Mouse (Mus musculus) liver, adult 2 months (tissue): ENCODE measurements around the gene Il17c.

Source experiments
- CTCF ChIP-seq: fragments of 200-500 bp; IDR thresholded peaks from 2 replicates; pipeline ENCODE4 v1.5.1; 2011; ENCODE audit warnings: low read depth, low read length, control low read depth
- POLR2A ChIP-seq: fragments of 200-500 bp; IDR thresholded peaks from 2 replicates; pipeline ENCODE4 v1.6.1; 2011; ENCODE audit warnings: low read length, control low read depth; ENCODE audit not compliant: insufficient read depth; ENCODE audit errors: extremely low read depth

GRCm38 (mm10) chr8:122423659-122424058, 1.8 kb downstream of the Il17c start:
- TF ChIP-seq POLR2A = no peak
- no peak for TF ChIP-seq CTCF
